Mouse (Mus musculus): ENCODE data around the gene Ptprd. TPM values are rescaled to one million over a fixed set of nuclear protein-coding genes. Genes with fewer than 3 reads are reported as not detected.

The Ptprd gene
- polyA plus RNA-seq, 1 experiment from 2014 or later = 0.32 TPM

DNA sequence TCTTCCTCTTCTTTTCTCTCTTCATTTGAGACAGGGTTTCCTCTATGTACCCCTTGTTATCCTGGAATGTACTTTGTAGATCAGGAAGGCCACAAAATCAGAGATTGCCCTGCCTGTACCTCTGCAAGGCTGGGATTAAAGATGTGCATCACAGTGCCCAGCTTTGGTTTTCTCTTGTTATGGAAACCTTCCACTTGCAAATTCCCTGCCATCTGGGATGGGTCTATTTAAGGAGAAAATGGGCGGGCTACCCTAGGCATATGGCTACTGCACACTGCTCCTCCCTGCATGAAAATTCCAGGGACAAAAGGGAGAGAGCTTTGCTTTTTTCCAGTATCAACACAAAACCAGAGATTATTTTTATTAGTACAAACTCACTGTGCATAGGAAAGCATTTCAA is 2036.7 kb downstream of the Ptprd start:
- ATAC-seq (no peak), DNase-seq (ENCODE audit: low read depth, low spot score) (no peak)
- H3K27me3 ChIP-seq = no peaks in the 10 kb centered on the region
- no peak for TF ChIP-seq CTCF (IDR thresholded peaks at IDR 0.05)
- in situ Hi-C loops (cut with MboI; ENCODE audit: low pct_unique_long_range_greater_than_20kb) = no loop called here
- ChIA-PET POLR2A (no interaction called here), CTCF (interaction anchor here (0.9 kb wide), 1 partner anchor 12 kb away, joined by 3 read pairs; no protein-coding TSS in a partner anchor)

DNA sequence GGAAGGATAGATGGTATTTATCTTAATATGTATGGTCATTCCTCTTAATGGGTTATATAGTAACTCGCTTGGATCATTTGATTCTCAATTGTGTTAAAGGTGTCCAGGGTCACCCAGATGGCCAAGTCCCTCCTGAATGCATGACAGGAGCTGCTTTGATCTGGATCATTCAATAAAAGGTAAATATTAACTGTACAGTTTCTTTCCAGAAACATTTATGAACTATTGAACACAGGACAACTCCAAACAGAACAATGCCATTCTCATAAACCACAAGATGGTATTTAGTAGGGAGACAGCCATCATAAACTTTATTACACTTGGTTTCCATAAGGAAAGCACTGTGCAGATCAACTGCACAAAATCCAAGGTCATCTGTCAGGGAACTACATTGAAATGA is 2056.0 kb downstream of the Ptprd start:
- H3K27me3 ChIP-seq = no peaks in the 10 kb centered on the region
- in situ Hi-C loops (cut with MboI; ENCODE audit: low pct_unique_long_range_greater_than_20kb) = no loop called here
- no peak for TF ChIP-seq CTCF (IDR thresholded peaks at IDR 0.05)
- no peak for ATAC-seq
- ChIA-PET CTCF (no interaction called here), POLR2A (no interaction called here)
- DNase-seq (ENCODE audit: low read depth, low spot score) = no peak

GRCm38 (mm10) chr4:76154190-76154589 is 2057.6 kb downstream of the Ptprd start:
- in situ Hi-C loops (cut with MboI; ENCODE audit: low pct_unique_long_range_greater_than_20kb) = no loop called here
- no peaks in the 10 kb centered on the region for H3K27me3 ChIP-seq
- ATAC-seq = no peak
- ChIA-PET POLR2A (no interaction called here), CTCF (no interaction called here)
- no peak for DNase-seq (ENCODE audit: low read depth, low spot score)
- no peak for TF ChIP-seq CTCF (IDR thresholded peaks at IDR 0.05)

DNA sequence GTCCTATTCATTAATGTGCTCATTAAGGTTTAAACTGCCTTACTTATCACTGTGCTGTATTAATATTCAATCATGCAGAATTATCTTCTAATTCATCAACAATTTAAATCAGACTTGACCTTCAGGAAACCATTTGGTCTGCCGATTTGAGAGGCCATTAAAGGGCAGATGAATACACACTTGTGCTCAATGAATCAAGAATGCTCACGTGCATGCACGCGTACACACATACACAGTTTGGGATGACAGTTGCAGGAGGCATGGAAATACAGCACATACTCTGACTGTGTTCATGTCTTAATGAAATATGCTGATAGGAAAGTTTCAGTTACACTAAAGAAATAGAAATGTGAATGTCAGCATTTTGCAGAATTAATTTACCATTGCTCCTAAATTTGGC is 2066.8 kb downstream of the Ptprd start:
- DNase-seq (ENCODE audit: low read depth, low spot score) (no peak), ATAC-seq (no peak)
- TF ChIP-seq CTCF (IDR thresholded peaks at IDR 0.05) = no peak
- in situ Hi-C loops (cut with MboI; ENCODE audit: low pct_unique_long_range_greater_than_20kb) = no loop called here
- ChIA-PET POLR2A (no interaction called here), CTCF (no interaction called here)
- H3K27me3 ChIP-seq = no peaks in the 10 kb centered on the region

GRCm38 (mm10) chr4:76144333-76144732 is 2067.4 kb downstream of the Ptprd start:
- H3K27me3 ChIP-seq = no peaks in the 10 kb centered on the region
- ChIA-PET POLR2A (no interaction called here), CTCF (no interaction called here)
- no peak for ATAC-seq
- DNase-seq (ENCODE audit: low read depth, low spot score) = no peak
- in situ Hi-C loops (cut with MboI; ENCODE audit: low pct_unique_long_range_greater_than_20kb) = no loop called here
- no peak for TF ChIP-seq CTCF (IDR thresholded peaks at IDR 0.05)

GRCm38 (mm10) chr4:76137901-76138300 is 2073.9 kb downstream of the Ptprd start:
- CTCF ChIA-PET = no interaction called here
- no peak for TF ChIP-seq CTCF (IDR thresholded peaks at IDR 0.05)
- no peak for DNase-seq (ENCODE audit: low read depth, low spot score)
- ATAC-seq = no peak
- in situ Hi-C loops (cut with MboI; ENCODE audit: low pct_unique_long_range_greater_than_20kb) = no loop called here
- H3K27me3 ChIP-seq = no peaks in the 10 kb centered on the region
- POLR2A ChIA-PET = no interaction called here

DNA sequence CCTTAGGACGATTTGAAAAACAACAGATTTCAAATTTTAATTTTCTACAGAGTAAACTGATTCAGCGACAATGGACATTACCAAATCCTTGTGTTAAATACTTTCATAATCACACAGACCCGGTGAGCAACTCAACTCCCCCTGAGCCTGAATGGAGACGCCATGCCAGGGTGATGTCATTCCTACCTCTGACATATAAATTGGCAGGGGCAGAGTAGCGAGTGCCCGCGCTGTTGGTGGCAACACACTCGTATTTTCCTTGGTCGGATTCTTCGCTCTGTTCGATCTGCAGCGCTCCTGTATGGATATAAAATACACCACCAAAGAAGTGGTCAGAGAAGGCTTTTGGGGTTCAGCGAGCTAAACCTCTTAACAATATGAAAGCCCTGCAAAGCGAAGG is 2075.1 kb downstream of the Ptprd start:
- ATAC-seq (no peak), DNase-seq (ENCODE audit: low read depth, low spot score) (no peak)
- no peak for TF ChIP-seq CTCF (IDR thresholded peaks at IDR 0.05)
- CTCF ChIA-PET = no interaction called here
- no peaks in the 10 kb centered on the region for H3K27me3 ChIP-seq
- POLR2A ChIA-PET = no interaction called here
- in situ Hi-C loops (cut with MboI; ENCODE audit: low pct_unique_long_range_greater_than_20kb) = no loop called here

DNA sequence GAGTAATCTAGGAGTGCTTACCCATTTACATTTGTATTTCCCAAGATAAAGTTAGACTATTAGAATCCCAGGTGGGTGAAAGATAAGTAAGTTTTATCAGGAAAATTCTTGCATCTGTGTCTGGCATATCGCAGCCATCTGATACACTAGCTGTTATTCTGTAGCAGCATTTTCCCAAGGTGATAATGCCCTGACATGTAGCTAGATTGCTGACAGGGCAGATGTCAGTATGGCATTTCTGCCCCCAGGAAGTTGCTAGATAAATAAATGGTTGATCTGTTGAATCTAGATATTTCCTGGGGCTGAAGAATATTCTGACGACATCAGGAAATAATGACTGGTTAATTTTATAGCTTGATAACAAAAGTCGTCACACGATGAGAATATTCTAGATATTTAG is 2119.9 kb downstream of the Ptprd start:
- no peaks in the 10 kb centered on the region for H3K27me3 ChIP-seq
- DNase-seq (ENCODE audit: low read depth, low spot score) (no peak), ATAC-seq (no peak)
- CTCF ChIA-PET = no interaction called here
- TF ChIP-seq CTCF (IDR thresholded peaks at IDR 0.05) = no peak
- in situ Hi-C loops (cut with MboI; ENCODE audit: low pct_unique_long_range_greater_than_20kb) = no loop called here
- POLR2A ChIA-PET = no interaction called here

DNA sequence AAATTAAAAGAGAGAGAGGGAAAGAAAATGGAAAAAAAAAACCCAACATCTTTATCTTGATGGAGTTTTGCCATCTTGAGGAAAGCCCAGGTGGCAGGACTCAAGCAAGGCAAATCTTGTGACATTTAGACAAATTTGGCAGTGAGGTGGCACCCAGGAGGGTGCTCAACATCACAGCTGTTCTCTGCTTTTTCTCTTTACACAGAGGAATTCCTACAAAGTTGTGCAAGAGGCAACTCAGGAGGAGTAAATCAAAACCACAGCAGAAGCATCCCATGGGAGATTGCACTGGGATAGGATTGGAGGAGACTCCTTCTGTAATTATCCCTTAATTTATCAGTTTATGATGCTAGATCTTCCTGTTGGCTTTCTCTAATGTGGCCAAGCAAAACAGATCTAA is 2121.9 kb downstream of the Ptprd start:
- TF ChIP-seq CTCF (IDR thresholded peaks at IDR 0.05) = no peak
- ChIA-PET POLR2A (no interaction called here), CTCF (no interaction called here)
- H3K27me3 ChIP-seq = no peaks in the 10 kb centered on the region
- in situ Hi-C loops (cut with MboI; ENCODE audit: low pct_unique_long_range_greater_than_20kb) = no loop called here
- DNase-seq (ENCODE audit: low read depth, low spot score) (no peak), ATAC-seq (no peak)

- no peaks in the 10 kb centered on the region for H3K27me3 ChIP-seq
- ChIA-PET POLR2A (no interaction called here), CTCF (no interaction called here)
- in situ Hi-C loops (cut with MboI; ENCODE audit: low pct_unique_long_range_greater_than_20kb) = no loop called here
- no peak for TF ChIP-seq CTCF (IDR thresholded peaks at IDR 0.05)
- ATAC-seq = no peak
- no peak for DNase-seq (ENCODE audit: low read depth, low spot score)
Observed at GRCm38 (mm10) chr4:76076051-76076450, 2135.7 kb downstream of the Ptprd start.

- TF ChIP-seq CTCF (IDR thresholded peaks at IDR 0.05) = no peak
- no peak for DNase-seq (ENCODE audit: low read depth, low spot score)
- CTCF ChIA-PET = no interaction called here
- no peaks in the 10 kb centered on the region for H3K27me3 ChIP-seq
- no peak for ATAC-seq
- in situ Hi-C loops (cut with MboI; ENCODE audit: low pct_unique_long_range_greater_than_20kb) = no loop called here
- POLR2A ChIA-PET = interaction anchor here (0.7 kb wide), 1 partner anchor 678 kb away, joined by 3 read pairs; no protein-coding TSS in a partner anchor
Observed at GRCm38 (mm10) chr4:76073286-76073685, 2138.5 kb downstream of the Ptprd start.

DNA sequence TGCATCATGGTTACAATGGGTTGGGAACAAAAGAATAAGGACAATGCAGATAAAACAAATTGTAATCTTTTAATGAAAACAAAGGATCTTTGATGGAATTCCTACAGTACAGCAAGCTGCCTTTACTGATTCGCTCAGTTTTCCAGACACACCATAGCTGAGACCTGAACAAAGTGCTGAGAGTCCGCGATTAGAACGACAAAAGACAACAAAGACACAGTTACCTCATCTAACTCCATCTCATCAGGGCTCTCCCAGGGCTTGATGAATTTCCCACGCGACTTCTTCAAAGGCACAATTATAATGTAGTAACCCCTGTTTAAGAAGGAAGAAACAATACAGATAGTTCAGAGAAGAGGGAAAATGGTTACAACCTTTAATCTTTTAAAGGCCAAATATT is 2140.0 kb downstream of the Ptprd start:
- DNase-seq (ENCODE audit: low read depth, low spot score) (no peak), ATAC-seq (no peak)
- H3K27me3 ChIP-seq = no peaks in the 10 kb centered on the region
- ChIA-PET CTCF (no interaction called here), POLR2A (no interaction called here)
- TF ChIP-seq CTCF (IDR thresholded peaks at IDR 0.05) = no peak
- in situ Hi-C loops (cut with MboI; ENCODE audit: low pct_unique_long_range_greater_than_20kb) = no loop called here
